ENCODE assay signal across 29 mouse cellular contexts in the genomic region with DNA sequence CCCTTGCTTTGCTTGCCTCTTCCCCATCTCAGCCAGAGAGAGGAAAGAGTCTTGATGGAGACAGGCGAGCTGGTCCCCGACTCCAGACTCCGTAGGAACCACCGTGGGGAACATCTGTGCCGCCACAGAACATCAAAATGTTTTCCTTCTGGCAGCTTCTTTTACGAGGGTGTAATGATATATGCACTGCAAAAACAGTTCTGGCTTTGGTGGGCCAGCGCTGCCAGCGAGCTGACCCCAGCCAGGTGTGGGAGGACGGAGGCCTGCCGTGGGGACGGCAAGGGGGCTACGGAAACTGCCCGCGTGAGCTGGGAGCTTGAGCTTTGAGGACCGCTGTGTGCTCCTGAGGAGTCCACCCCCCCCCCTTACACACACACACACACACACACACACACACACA. TPM values are rescaled to one million over a fixed set of nuclear protein-coding genes. Genes with fewer than 3 reads are reported as not detected.
A peak's percentile ranks its signal among the peaks of the same experiment; 100 is the strongest.
DNase-seq lines count a peak whose midpoint lies in the region; ATAC-seq and TF ChIP-seq lines count a peak whose summit lies in the region.
"Had no signal": no experiment of that assay in that cellular context is flagged by ENCODE, and none has a peak within 500 bp of the region (broad histone marks: within the 10 kb centered on the region; RNA-seq: fewer than 3 reads in every experiment).

No protein-coding gene starts in this region.

- WGBS in forebrain, embryonic 12.5 days: 93% methylated on average over 13 of the region's 15 CpGs
- 91% methylated on average over 15 of the region's 15 CpGs for WGBS in forebrain, embryonic 13.5 days
- whole genome bisulfite sequencing in kidney, postnatal 0 days: 48% methylated on average over 15 of the region's 15 CpGs
- 58% methylated on average over 15 of the region's 15 CpGs for WGBS in embryonic facial prominence, embryonic 14.5 days
- whole genome bisulfite sequencing in limb, embryonic 13.5 days: 27% methylated on average over 15 of the region's 15 CpGs

- no peak overlapping the region for H3K4me3 ChIP-seq in forebrain, embryonic 12.5 days (replicated peaks)
- H3K4me3 ChIP-seq in forebrain, embryonic 13.5 days: no peak overlapping the region
- no peak overlapping the region for H3K4me3 ChIP-seq in kidney, postnatal 0 days (replicated peaks; ENCODE audit: low read depth, low read length)
- no peak overlapping the region for H3K4me3 ChIP-seq in embryonic facial prominence, embryonic 14.5 days (ENCODE audit: low read depth, low read length)
- no peak overlapping the region for H3K4me3 ChIP-seq in limb, embryonic 13.5 days
- H3K4me3 ChIP-seq: embryonic facial prominence, embryonic 12.5 days; erythroblast, embryonic 14.5 days; forebrain, embryonic 15.5 days; heart, embryonic 10.5 days; heart, embryonic 15.5 days; hindbrain, embryonic 13.5 days; midbrain, embryonic 12.5 days had no signal

- H3K4me1 ChIP-seq in forebrain, embryonic 12.5 days: 0 out of 2 replicates have a peak, but pooled peaks cover 4% of the 10 kb centered on the region
- H3K4me1 ChIP-seq in forebrain, embryonic 13.5 days: 0 out of 2 replicates have a peak, but pooled peaks cover 4% of the 10 kb centered on the region
- peaks cover 14% of the 10 kb centered on the region for H3K4me1 ChIP-seq in kidney, postnatal 0 days (replicated peaks; ENCODE audit: insufficient read depth, low read length)
- no peaks in the 10 kb centered on the region for H3K4me1 ChIP-seq in embryonic facial prominence, embryonic 14.5 days (ENCODE audit: control insufficient read depth, insufficient read depth, low read length)
- H3K4me1 ChIP-seq in limb, embryonic 13.5 days: peaks cover 72% of the 10 kb centered on the region
- H3K4me1 ChIP-seq: forebrain, embryonic 15.5 days; midbrain, embryonic 12.5 days had no signal

- H3K27ac ChIP-seq in forebrain, embryonic 12.5 days: 0 out of 2 replicates have a peak overlapping the region, but pooled peaks have one; percentile 2
- H3K27ac ChIP-seq in forebrain, embryonic 13.5 days: no peak overlapping the region
- H3K27ac ChIP-seq in kidney, postnatal 0 days: no peak overlapping the region
- H3K27ac ChIP-seq in embryonic facial prominence, embryonic 14.5 days (replicated peaks; ENCODE audit: low read depth, low read length): no peak overlapping the region; the same call in 1 of the 2 replicates
- H3K27ac ChIP-seq in limb, embryonic 13.5 days: peak overlapping the region; percentile 84
- H3K27ac ChIP-seq: embryonic facial prominence, embryonic 12.5 days; forebrain, embryonic 15.5 days; heart, embryonic 10.5 days; heart, embryonic 15.5 days; hindbrain, embryonic 13.5 days; midbrain, embryonic 12.5 days had no signal

- peaks cover 74% of the 10 kb centered on the region for H3K36me3 ChIP-seq in forebrain, embryonic 12.5 days (replicated peaks)
- peaks cover 90% of the 10 kb centered on the region for H3K36me3 ChIP-seq in forebrain, embryonic 13.5 days (ENCODE audit: poor library complexity, severe bottlenecking)
- H3K36me3 ChIP-seq in kidney, postnatal 0 days (ENCODE audit: insufficient read depth, low read length): peaks cover 52% of the 10 kb centered on the region
- H3K36me3 ChIP-seq in embryonic facial prominence, embryonic 14.5 days (ENCODE audit: control insufficient read depth, insufficient read depth, low read length): peaks cover 78% of the 10 kb centered on the region
- peaks cover 88% of the 10 kb centered on the region for H3K36me3 ChIP-seq in limb, embryonic 13.5 days

- TF ChIP-seq CTCF in kidney, postnatal 0 days (IDR thresholded peaks at IDR 0.05; ENCODE audit: low read depth): no peak

- no peak overlapping the region for H3K4me2 ChIP-seq in forebrain, embryonic 12.5 days
- H3K4me2 ChIP-seq in forebrain, embryonic 13.5 days: no peak overlapping the region
- no peak overlapping the region for H3K4me2 ChIP-seq in kidney, postnatal 0 days (ENCODE audit: low read length)
- H3K4me2 ChIP-seq in embryonic facial prominence, embryonic 14.5 days (ENCODE audit: low read depth, low read length): no peak overlapping the region
- 0 out of 2 replicates have a peak overlapping the region, but pooled peaks have one; percentile 1 for H3K4me2 ChIP-seq in limb, embryonic 13.5 days (replicated peaks)
- H3K4me2 ChIP-seq: embryonic facial prominence, embryonic 12.5 days; forebrain, embryonic 15.5 days; heart, embryonic 15.5 days; hindbrain, embryonic 13.5 days; liver, embryonic 11.5 days; midbrain, embryonic 12.5 days had no signal

- no peaks in the 10 kb centered on the region for H3K9me3 ChIP-seq in forebrain, embryonic 12.5 days
- no peaks in the 10 kb centered on the region for H3K9me3 ChIP-seq in forebrain, embryonic 13.5 days (replicated peaks)
- H3K9me3 ChIP-seq in kidney, postnatal 0 days (replicated peaks; ENCODE audit: low read length): no peaks in the 10 kb centered on the region
- no peaks in the 10 kb centered on the region for H3K9me3 ChIP-seq in embryonic facial prominence, embryonic 14.5 days (ENCODE audit: control insufficient read depth, low read length)
- no peaks in the 10 kb centered on the region for H3K9me3 ChIP-seq in limb, embryonic 13.5 days
- H3K9me3 ChIP-seq: embryonic facial prominence, embryonic 12.5 days; forebrain, embryonic 15.5 days; heart, embryonic 10.5 days; heart, embryonic 15.5 days; hindbrain, embryonic 13.5 days; midbrain, embryonic 12.5 days had no signal

- no peaks in the 10 kb centered on the region for H3K27me3 ChIP-seq in forebrain, embryonic 12.5 days
- no peaks in the 10 kb centered on the region for H3K27me3 ChIP-seq in forebrain, embryonic 13.5 days
- H3K27me3 ChIP-seq in kidney, postnatal 0 days (ENCODE audit: insufficient read depth, low read length): no peaks in the 10 kb centered on the region
- no peaks in the 10 kb centered on the region for H3K27me3 ChIP-seq in embryonic facial prominence, embryonic 14.5 days (replicated peaks; ENCODE audit: control insufficient read depth, insufficient read depth, low read length)
- no peaks in the 10 kb centered on the region for H3K27me3 ChIP-seq in limb, embryonic 13.5 days
- H3K27me3 ChIP-seq: embryonic facial prominence, embryonic 12.5 days; forebrain, embryonic 15.5 days; heart, embryonic 15.5 days; hindbrain, embryonic 13.5 days; midbrain, embryonic 12.5 days had no signal

- DNase-seq in kidney, postnatal 0 days (ENCODE audit: low spot score): peak; percentile 19
- DNase-seq in kidney, postnatal 4 days: no peak
- DNase-seq in embryonic facial prominence, embryonic 14.5 days (ENCODE audit: low spot score): no peak
- no peak for DNase-seq in left cerebral cortex, adult 9 months (ENCODE audit: low spot score in 2 of 2)
- DNase-seq: adrenal gland, postnatal 25 days; cerebellum, adult 18-20 months; cerebellum, postnatal 10 days; gastrocnemius, postnatal 25 days; heart, adult 11 months; heart, postnatal 36 days; kidney, adult 8-10 months; layer of hippocampus, adult 9-11 months; lung, postnatal 36 days; thymus, adult 2 months; thymus, postnatal 36 days had no signal

- H3K9ac ChIP-seq in forebrain, embryonic 12.5 days: no peak overlapping the region
- H3K9ac ChIP-seq in forebrain, embryonic 13.5 days: no peak overlapping the region
- H3K9ac ChIP-seq in kidney, postnatal 0 days (ENCODE audit: low read depth, low read length): no peak overlapping the region
- H3K9ac ChIP-seq in embryonic facial prominence, embryonic 14.5 days (ENCODE audit: low read depth, low read length): peak overlapping the region; percentile 19; the same call in 1 of the 2 replicates
- H3K9ac ChIP-seq in limb, embryonic 13.5 days: 0 out of 2 replicates have a peak overlapping the region, but pooled peaks have one; percentile 19
- H3K9ac ChIP-seq: embryonic facial prominence, embryonic 12.5 days; forebrain, embryonic 15.5 days; heart, embryonic 15.5 days; hindbrain, embryonic 13.5 days; midbrain, embryonic 12.5 days had no signal

- ATAC-seq in forebrain, embryonic 12.5 days (ENCODE audit: low FRiP score): no peak
- ATAC-seq in forebrain, embryonic 13.5 days: no peak
- no peak for ATAC-seq in kidney, postnatal 0 days (replicated peaks; ENCODE audit: low FRiP score, low read depth)
- no peak for ATAC-seq in embryonic facial prominence, embryonic 14.5 days (ENCODE audit: low read depth)
- peak; percentile 41; the same call in 1 of the 2 replicates for ATAC-seq in limb, embryonic 13.5 days (ENCODE audit: low FRiP score, low read depth)
- no peak for ATAC-seq in erythroid progenitor cell, adult 5-6 weeks (replicated peaks; ENCODE audit: low FRiP score, poor library complexity, severe bottlenecking)
- ATAC-seq: CD4-positive, CD25-positive, alpha-beta regulatory T cell, adult 4 months; forebrain, embryonic 15.5 days; intestine, embryonic 16.5 days had no signal

RNA-seq across cellular contexts. Expression of a gene that starts 25.6 kb away (rescaled TPM):
- polyA plus RNA-seq in forebrain, embryonic 12.5 days (2016; fragmentation: Nextera tagmentation; extraction: Ambion mirVana): 11.6 and 12.5 TPM in 2 replicates
- polyA plus RNA-seq in forebrain, embryonic 13.5 days (2015; fragmentation: Nextera tagmentation; extraction: Ambion mirVana): 10.1 and 12.6 TPM in 2 replicates
- polyA plus RNA-seq in kidney, postnatal 0 days (2015; fragmentation: Nextera tagmentation; extraction: Ambion mirVana): 21.3 and 24.0 TPM in 2 replicates
- polyA plus RNA-seq in embryonic facial prominence, embryonic 14.5 days (2014; fragmentation: Nextera tagmentation; extraction: Ambion mirVana): 10.9 and 12.3 TPM in 2 replicates
- polyA plus RNA-seq in limb, embryonic 13.5 days (2015; fragmentation: Nextera tagmentation; extraction: Ambion mirVana): 16.9 and 18.0 TPM in 2 replicates
- total RNA-seq in erythroid progenitor cell, adult 5-6 weeks (2015; ENCODE audit: low replicate concordance): 4.3 and 10.5 TPM in 2 replicates
- 1.1 and 4.5 TPM in 2 replicates for total RNA-seq in erythroid progenitor cell, adult 5-6 weeks (2017; ENCODE audit: low replicate concordance)

RNA-seq across cellular contexts. Expression of a gene that starts 25.7 kb away (rescaled TPM):
- polyA plus RNA-seq in forebrain, embryonic 12.5 days (2016; fragmentation: Nextera tagmentation; extraction: Ambion mirVana): 70.7 and 78.1 TPM in 2 replicates
- 66.2 and 71.6 TPM in 2 replicates for polyA plus RNA-seq in forebrain, embryonic 13.5 days (2015; fragmentation: Nextera tagmentation; extraction: Ambion mirVana)
- polyA plus RNA-seq in kidney, postnatal 0 days (2015; fragmentation: Nextera tagmentation; extraction: Ambion mirVana): 220 and 232 TPM in 2 replicates
- 68.6 and 78.9 TPM in 2 replicates for polyA plus RNA-seq in embryonic facial prominence, embryonic 14.5 days (2014; fragmentation: Nextera tagmentation; extraction: Ambion mirVana)
- polyA plus RNA-seq in limb, embryonic 13.5 days (2015; fragmentation: Nextera tagmentation; extraction: Ambion mirVana): 120 and 124 TPM in 2 replicates
- 4.0 TPM in 1 of 2 replicates, not detected in the other for total RNA-seq in erythroid progenitor cell, adult 5-6 weeks (2015; ENCODE audit: low replicate concordance)
- 1.2 TPM in 1 of 2 replicates, not detected in the other for total RNA-seq in erythroid progenitor cell, adult 5-6 weeks (2017; ENCODE audit: low replicate concordance)

Comparison
In these comparisons a context has a peak if more than half of its experiments do, and no peak if none do; other contexts are left out.
1. H3K27ac ChIP-seq: peak in forebrain, embryonic 12.5 days (single experiment) and limb, embryonic 13.5 days (single experiment); none in forebrain, embryonic 13.5 days (single experiment), kidney, postnatal 0 days (single experiment) and embryonic facial prominence, embryonic 14.5 days (single experiment).
2. H3K9ac ChIP-seq: peak in embryonic facial prominence, embryonic 14.5 days (single experiment) and limb, embryonic 13.5 days (single experiment); none in forebrain, embryonic 12.5 days (single experiment), forebrain, embryonic 13.5 days (single experiment) and kidney, postnatal 0 days (single experiment).